Comparison of ENCODE assay signal across 16 mouse cellular contexts in the genomic region with DNA sequence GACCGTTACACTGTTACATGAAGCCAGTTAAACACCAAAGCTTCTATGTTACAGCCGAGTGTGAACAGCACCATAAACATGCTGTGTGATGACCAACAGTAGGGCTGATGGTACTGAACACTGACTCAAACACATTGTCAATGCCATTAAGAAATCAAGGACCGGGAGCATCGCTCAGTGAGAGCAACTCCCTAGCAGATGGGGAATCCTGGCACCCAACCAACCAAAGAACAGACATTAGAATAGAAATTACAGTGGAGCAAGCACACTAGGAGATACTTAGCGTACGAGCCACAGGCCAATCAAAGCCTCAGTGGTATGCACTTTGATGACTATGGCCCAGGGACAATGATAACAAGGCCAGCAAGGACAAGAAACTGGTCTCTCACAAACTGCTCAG.
DNase-seq lines count a peak whose midpoint lies in the region; ATAC-seq lines count a peak whose summit lies in the region.
"Had no signal": no experiment of that assay in that cellular context is flagged by ENCODE, and none has a peak within 500 bp of the region (broad histone marks: within the 10 kb centered on the region; RNA-seq: fewer than 3 reads in every experiment).

No protein-coding gene starts in this region.

- 80% methylated on average over 6 of the region's 6 CpGs for WGBS in hindbrain, embryonic 14.5 days
- WGBS in hindbrain, embryonic 11.5 days: 94% methylated on average over 6 of the region's 6 CpGs

- DNase-seq in hindbrain, embryonic 14.5 days (ENCODE audit: low spot score): peak; percentile 41
- DNase-seq in hindbrain, embryonic 11.5 days (ENCODE audit: low spot score): no peak
- peak; percentile 64 for DNase-seq in cerebellum, adult 11 months
- peak; percentile 72 to 85 for DNase-seq in cerebellum, postnatal 25 days
- peak; percentile 38 to 62 for DNase-seq in left cerebral cortex, postnatal 25 days (ENCODE audit: low spot score in 2 of 2)
- DNase-seq in Muller cell, postnatal 12 days (ENCODE audit: inconsistent ontology term): no peak
- no peak for DNase-seq in yolk sac, embryonic 10.5 days (ENCODE audit: low spot score)
- no peak for DNase-seq in urinary bladder, adult 2 months (ENCODE audit: low spot score)
- DNase-seq: gastrocnemius, postnatal 14 days; kidney, adult 9 months; lung, postnatal 36 days; midbrain, embryonic 14.5 days; thymus, postnatal 14 days had no signal

- 0 out of 2 replicates have a peak, but pooled peaks cover 4% of the 10 kb centered on the region for H3K4me1 ChIP-seq in hindbrain, embryonic 14.5 days (replicated peaks; ENCODE audit: control insufficient read depth, insufficient read depth, low read length)
- no peaks in the 10 kb centered on the region for H3K4me1 ChIP-seq in hindbrain, embryonic 11.5 days (replicated peaks; ENCODE audit: control insufficient read depth, insufficient read depth, low read length)
- H3K4me1 ChIP-seq: hindbrain, embryonic 12.5 days had no signal

- no peak overlapping the region for H3K27ac ChIP-seq in hindbrain, embryonic 14.5 days
- H3K27ac ChIP-seq in hindbrain, embryonic 11.5 days (ENCODE audit: low read depth, low read length): no peak overlapping the region
- H3K27ac ChIP-seq: hindbrain, embryonic 12.5 days; liver, embryonic 15.5 days had no signal

- intact Hi-C loops in left cerebral cortex, postnatal 25 days (cut with DNase I): no loop called here

- no peaks in the 10 kb centered on the region for H3K27me3 ChIP-seq in hindbrain, embryonic 14.5 days (ENCODE audit: control insufficient read depth, insufficient read depth, low read length)
- H3K27me3 ChIP-seq in hindbrain, embryonic 11.5 days (ENCODE audit: control insufficient read depth, insufficient read depth, low read length): no peaks in the 10 kb centered on the region
- H3K27me3 ChIP-seq: hindbrain, embryonic 12.5 days; liver, embryonic 15.5 days had no signal

- no peaks in the 10 kb centered on the region for H3K9me3 ChIP-seq in hindbrain, embryonic 14.5 days (ENCODE audit: control insufficient read depth, low read length)
- no peaks in the 10 kb centered on the region for H3K9me3 ChIP-seq in hindbrain, embryonic 11.5 days (ENCODE audit: control insufficient read depth, low read length)
- H3K9me3 ChIP-seq: hindbrain, embryonic 12.5 days; liver, embryonic 15.5 days had no signal

- no peak overlapping the region for H3K4me3 ChIP-seq in hindbrain, embryonic 14.5 days (replicated peaks; ENCODE audit: low read length)
- H3K4me3 ChIP-seq in hindbrain, embryonic 11.5 days (ENCODE audit: low read depth, low read length): no peak overlapping the region
- H3K4me3 ChIP-seq: hindbrain, embryonic 12.5 days; liver, embryonic 15.5 days had no signal

- H3K4me2 ChIP-seq in hindbrain, embryonic 14.5 days (replicated peaks): no peak overlapping the region
- H3K4me2 ChIP-seq in hindbrain, embryonic 11.5 days (replicated peaks; ENCODE audit: low read depth, low read length): no peak overlapping the region
- H3K4me2 ChIP-seq: hindbrain, embryonic 12.5 days; liver, embryonic 15.5 days had no signal

- H3K36me3 ChIP-seq in hindbrain, embryonic 14.5 days (replicated peaks; ENCODE audit: control insufficient read depth, insufficient read depth): 0 out of 2 replicates have a peak, but pooled peaks cover 6% of the 10 kb centered on the region
- H3K36me3 ChIP-seq in hindbrain, embryonic 11.5 days (ENCODE audit: control insufficient read depth, insufficient read depth, low read length): no peaks in the 10 kb centered on the region
- H3K36me3 ChIP-seq: liver, embryonic 15.5 days had no signal

- ATAC-seq in hindbrain, embryonic 14.5 days (ENCODE audit: low FRiP score): no peak
- ATAC-seq in hindbrain, embryonic 11.5 days (ENCODE audit: low FRiP score): no peak
- ATAC-seq: activated CD4-positive, CD25-positive, alpha-beta regulatory T cell, adult 4 months had no signal

- H3K9ac ChIP-seq in hindbrain, embryonic 14.5 days: no peak overlapping the region
- no peak overlapping the region for H3K9ac ChIP-seq in hindbrain, embryonic 11.5 days (ENCODE audit: low read depth, low read length)
- H3K9ac ChIP-seq: hindbrain, embryonic 12.5 days; liver, embryonic 15.5 days had no signal

Comparison
In these comparisons a context has a peak if more than half of its experiments do, and no peak if none do; other contexts are left out.
1. DNase-seq: peak in hindbrain, embryonic 14.5 days (single experiment), cerebellum, adult 11 months (single experiment), cerebellum, postnatal 25 days (2 of 2) and left cerebral cortex, postnatal 25 days (2 of 2); none in hindbrain, embryonic 11.5 days (single experiment), Muller cell, postnatal 12 days (single experiment), yolk sac, embryonic 10.5 days (single experiment) and urinary bladder, adult 2 months (single experiment).